24 mouse cellular contexts compared by ENCODE assay signal in genomic region chr3:81009899-81010298, GRCm38 (mm10). TPM values are rescaled to one million over a fixed set of nuclear protein-coding genes. Genes with fewer than 3 reads are reported as not detected.
A peak's percentile ranks its signal among the peaks of the same experiment; 100 is the strongest.
DNase-seq lines count a peak whose midpoint lies in the region; ATAC-seq and TF ChIP-seq lines count a peak whose summit lies in the region.
"Had no signal": no experiment of that assay in that cellular context is flagged by ENCODE, and none has a peak within 500 bp of the region (broad histone marks: within the 10 kb centered on the region; RNA-seq: fewer than 3 reads in every experiment).

No protein-coding gene starts in this region.

- DNase-seq in lung, postnatal 25 days (ENCODE audit: low spot score), result peak; percentile 2
- DNase-seq in lung, postnatal 14 days, result no peak
- DNase-seq in fat pad, adult 2 months (ENCODE audit: extremely low read depth, low read depth, low spot score), result peak; percentile 71
- DNase-seq in cerebellum, adult 11 months, result no peak
- DNase-seq in frontal cortex, postnatal 10 days (ENCODE audit: low spot score in 2 of 2), result no peak
- DNase-seq: adrenal gland, adult 2 months; adrenal gland, postnatal 25 days; cerebellum, adult 2 months; cerebellum, postnatal 25 days; forebrain, postnatal 0 days; gastrocnemius, adult 2 months; gastrocnemius, postnatal 25 days; heart, adult 11 months; heart, postnatal 10 days; heart, postnatal 4 days had no signal

- H3K4me3 ChIP-seq in intestine, postnatal 0 days (ENCODE audit: low read depth, low read length), result no peak overlapping the region
- H3K4me3 ChIP-seq: embryonic facial prominence, embryonic 12.5 days; forebrain, embryonic 13.5 days; gastrocnemius, adult 2 months; heart, embryonic 10.5 days; hindbrain, embryonic 12.5 days had no signal

- no peak overlapping the region for H3K9ac ChIP-seq in intestine, postnatal 0 days (ENCODE audit: low read depth, low read length)
- H3K9ac ChIP-seq: embryonic facial prominence, embryonic 12.5 days; forebrain, embryonic 13.5 days; forebrain, postnatal 0 days; hindbrain, embryonic 12.5 days had no signal

- no peaks in the 10 kb centered on the region for H3K4me1 ChIP-seq in intestine, postnatal 0 days (replicated peaks; ENCODE audit: control insufficient read depth, insufficient read depth, low read length)
- H3K4me1 ChIP-seq: embryonic facial prominence, embryonic 12.5 days; forebrain, embryonic 13.5 days; heart, embryonic 10.5 days; hindbrain, embryonic 12.5 days had no signal

- H3K9me3 ChIP-seq in intestine, postnatal 0 days (ENCODE audit: control insufficient read depth), result no peaks in the 10 kb centered on the region
- H3K9me3 ChIP-seq: embryonic facial prominence, embryonic 12.5 days; forebrain, embryonic 13.5 days; heart, embryonic 10.5 days; hindbrain, embryonic 12.5 days had no signal

- no peaks in the 10 kb centered on the region for H3K27me3 ChIP-seq in intestine, postnatal 0 days (replicated peaks; ENCODE audit: control insufficient read depth, insufficient read depth, low read length)
- H3K27me3 ChIP-seq: CH12.LX; embryonic facial prominence, embryonic 12.5 days; forebrain, embryonic 13.5 days; hindbrain, embryonic 12.5 days; Patski had no signal

- no peak overlapping the region for H3K27ac ChIP-seq in intestine, postnatal 0 days (ENCODE audit: low read depth, low read length)
- H3K27ac ChIP-seq: embryonic facial prominence, embryonic 12.5 days; forebrain, embryonic 13.5 days; gastrocnemius, adult 2 months; heart, embryonic 10.5 days; hindbrain, embryonic 12.5 days had no signal

- TF ChIP-seq CTCF in intestine, postnatal 0 days (IDR thresholded peaks at IDR 0.05; ENCODE audit: low read depth), result no peak

- no peak overlapping the region for H3K4me2 ChIP-seq in intestine, postnatal 0 days (replicated peaks; ENCODE audit: low read depth)
- H3K4me2 ChIP-seq: embryonic facial prominence, embryonic 12.5 days; forebrain, embryonic 13.5 days; hindbrain, embryonic 12.5 days had no signal

- WGBS in intestine, postnatal 0 days, result 32% methylated on average over 3 of the region's 3 CpGs

- H3K36me3 ChIP-seq in intestine, postnatal 0 days (ENCODE audit: control insufficient read depth, insufficient read depth), result no peaks in the 10 kb centered on the region
- H3K36me3 ChIP-seq: embryonic facial prominence, embryonic 12.5 days; heart, embryonic 10.5 days; hindbrain, embryonic 12.5 days had no signal

- peak; percentile 57; the same call in 1 of the 2 replicates for ATAC-seq in intestine, postnatal 0 days
- ATAC-seq: activated CD4-positive, CD25-positive, alpha-beta regulatory T cell, adult 4 months; forebrain, embryonic 13.5 days; forebrain, postnatal 0 days; hindbrain, embryonic 16.5 days; Patski had no signal

RNA-seq across cellular contexts. Expression of gene Pdgfc, which starts 26.3 kb away (rescaled TPM):
- 5.7 and 6.1 TPM in 2 replicates for polyA plus RNA-seq in intestine, postnatal 0 days (2015; fragmentation: Nextera tagmentation; extraction: Ambion mirVana)
- polyA plus RNA-seq: activated CD4-positive, CD25-positive, alpha-beta regulatory T cell, adult 4 months had no signal

Comparison
In these comparisons a context has a peak if more than half of its experiments do, and no peak if none do; other contexts are left out.
1. DNase-seq: peak in lung, postnatal 25 days (single experiment) and fat pad, adult 2 months (single experiment); none in lung, postnatal 14 days (single experiment), cerebellum, adult 11 months (single experiment) and frontal cortex, postnatal 10 days (0 of 2).